Mouse (Mus musculus) lung, adult 10 weeks (tissue): ENCODE data around the gene Tsr1. TPM values are rescaled to one million over a fixed set of nuclear protein-coding genes. Genes with fewer than 3 reads are reported as not detected.

ENCODE experiments used
- polyA plus RNA-seq: library from polyadenylated mRNA; stranded (reverse); fragments of 350-450 nt; fragmentation: Illumina TruSeq; extraction: RNeasy Lipid Tissue Mini Kit (QIAGEN cat#74804); gene quantifications from one replicate; pipeline ENCODE4 v1.2.3, GENCODE M21; 2014; ENCODE audit warnings: low read depth, low replicate concordance; ENCODE audit not compliant: insufficient read depth

Tsr1 gene
- polyA plus RNA-seq = 9.1 TPM

DNA sequence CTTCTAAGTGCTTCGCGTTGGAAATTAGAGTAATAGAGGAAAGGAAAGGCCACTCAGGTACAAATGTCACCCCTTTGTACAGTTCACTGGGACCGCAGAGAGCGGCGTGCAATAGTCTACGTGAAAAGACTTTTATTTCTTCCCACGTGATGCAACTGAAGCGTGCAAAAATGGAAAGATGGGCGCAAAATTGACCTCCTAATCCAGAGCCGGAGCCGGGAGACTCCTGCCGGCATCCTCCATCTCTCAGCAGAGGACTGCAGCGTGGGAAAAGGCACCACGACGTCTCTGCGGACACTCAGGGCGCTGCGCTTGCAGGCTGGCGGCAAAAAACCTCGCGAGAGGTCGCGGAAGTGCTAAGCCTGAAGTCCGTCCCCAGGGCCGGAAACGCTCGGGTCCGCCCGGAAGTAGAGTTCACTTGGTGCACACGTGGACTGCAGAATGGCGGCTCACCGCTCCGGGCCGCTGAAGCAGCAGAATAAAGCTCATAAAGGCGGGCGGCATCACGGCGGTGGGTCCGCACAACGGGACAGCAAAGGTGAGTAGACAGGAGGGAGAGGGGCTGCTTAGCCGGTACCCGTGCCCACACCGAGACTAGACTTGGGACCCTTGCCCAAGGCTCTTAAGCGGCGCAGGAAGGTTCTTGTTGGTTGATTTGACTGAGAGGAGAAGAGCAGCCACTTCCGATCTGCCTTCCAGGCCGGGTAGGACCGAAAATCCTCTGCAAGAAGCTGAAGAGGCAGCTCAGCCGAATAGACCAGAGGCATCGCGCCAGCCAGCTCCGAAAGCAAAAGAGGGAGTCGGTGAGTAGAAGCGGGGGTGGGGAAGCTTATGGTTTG, at the start of gene Tsr1:
Gene Tsr1, plus strand, starts transcription at position 394 of the 839 bp plus-strand sequence.

GRCm38 (mm10) chr11:74896901-74897677, 782 bp upstream of the Tsr1 start, which contains the start of gene Sgsm2:
TSS of gene Sgsm2 (minus strand) at chr11:74897060.

GRCm38 (mm10) chr11:74925577-74926387, 27.9 kb downstream of the Tsr1 start, which contains the start of the genes Smg6 and Srr:
TSS of gene Smg6 (plus strand) at chr11:74925823.
TSS of gene Srr (minus strand) at chr11:74925948.

Other genes starting within 250 kb of the Tsr1 start
- gene Cluh, start 248.6 kb upstream of the Tsr1 start, polyA plus RNA-seq = 13.7 TPM
- gene Pafah1b1, start 173.4 kb upstream of the Tsr1 start, polyA plus RNA-seq = 42.4 TPM
- 7.0 TPM for gene Mettl16, start 127.2 kb upstream of the Tsr1 start, polyA plus RNA-seq
- gene Mnt, start 67.2 kb upstream of the Tsr1 start, polyA plus RNA-seq = 6.4 TPM
- 4.6 TPM for gene Sgsm2, start 1.0 kb upstream of the Tsr1 start, polyA plus RNA-seq
- gene Smg6, start 27.8 kb downstream of the Tsr1 start, polyA plus RNA-seq = 11.0 TPM
- 10.4 TPM for gene Srr, start 27.9 kb downstream of the Tsr1 start, polyA plus RNA-seq